Mouse (Mus musculus): ENCODE measurements around the gene Trnau1ap.
A peak's percentile ranks its signal among the peaks of the same experiment; 100 is the strongest.
"Not testable (repeated sequence)": the region's sequence is repeated elsewhere in the genome, so short reads cannot be mapped to it uniquely, and the experiment has no call there.

Gene Trnau1ap

DNA sequence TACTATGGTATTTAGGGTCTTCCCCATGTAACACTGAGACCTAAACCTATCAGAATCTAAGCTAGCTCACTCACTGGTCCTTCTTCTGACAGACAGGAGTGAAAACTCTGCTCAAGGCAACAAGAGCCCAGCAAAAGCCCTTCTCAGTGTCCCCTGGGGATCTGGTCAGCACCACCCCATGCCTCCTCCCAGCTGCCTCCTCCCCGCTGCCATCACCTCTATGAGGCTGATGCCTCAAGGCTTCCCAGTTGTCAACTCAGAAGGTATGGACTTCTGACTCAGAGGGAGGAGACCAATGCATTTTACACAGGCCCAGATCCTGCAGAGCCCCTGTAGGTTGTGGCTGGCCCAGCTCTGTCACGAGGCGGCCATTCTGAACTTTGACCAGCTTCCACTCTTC lies 12.1 kb upstream of the Trnau1ap start:
- DNase-seq: no peak

DNA sequence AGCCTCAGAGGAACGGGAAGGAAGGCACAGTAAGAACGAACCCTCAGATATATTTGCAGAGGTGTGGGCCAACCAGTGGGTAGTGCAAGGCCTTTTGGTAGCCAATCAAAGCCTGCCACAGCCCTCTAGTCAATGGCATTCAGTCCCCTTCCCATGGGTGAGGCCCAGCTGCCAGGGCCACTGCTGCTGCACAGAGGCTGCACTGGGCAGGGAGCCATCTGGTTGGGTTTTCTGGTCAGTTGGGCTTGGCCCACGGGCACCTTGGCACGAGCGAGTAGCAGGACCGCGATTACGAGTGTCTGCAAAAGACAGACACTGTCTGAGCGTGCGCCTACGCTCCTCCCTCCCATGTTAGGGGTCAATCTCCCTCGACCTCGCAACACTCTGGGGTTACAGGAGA lies 9.6 kb upstream of the Trnau1ap start:
- no peak for DNase-seq

- DNase-seq: no peak
Measured at GRCm38 (mm10) chr4:132332880-132333279, 3.5 kb upstream of the Trnau1ap start.

DNA sequence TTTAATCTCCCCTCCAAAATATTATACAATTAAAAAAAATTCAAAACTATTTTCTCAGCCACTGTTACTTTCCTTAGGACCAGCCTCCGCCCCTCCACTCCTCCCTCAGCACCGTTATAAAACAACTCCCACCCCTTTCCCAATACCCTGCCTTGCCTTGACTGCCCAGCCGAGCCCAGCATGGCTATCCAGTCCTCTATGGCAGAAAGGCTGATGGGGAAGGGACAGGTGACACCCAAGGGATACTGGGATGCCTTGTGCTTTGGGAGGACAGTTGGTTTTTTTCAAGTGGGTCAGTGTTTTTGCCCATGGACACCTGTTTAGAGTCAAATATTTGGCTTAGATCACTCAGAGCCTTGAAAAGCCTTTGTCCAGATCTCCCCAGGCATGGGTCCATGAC lies 2.6 kb upstream of the Trnau1ap start:
- no peak for DNase-seq

DNA sequence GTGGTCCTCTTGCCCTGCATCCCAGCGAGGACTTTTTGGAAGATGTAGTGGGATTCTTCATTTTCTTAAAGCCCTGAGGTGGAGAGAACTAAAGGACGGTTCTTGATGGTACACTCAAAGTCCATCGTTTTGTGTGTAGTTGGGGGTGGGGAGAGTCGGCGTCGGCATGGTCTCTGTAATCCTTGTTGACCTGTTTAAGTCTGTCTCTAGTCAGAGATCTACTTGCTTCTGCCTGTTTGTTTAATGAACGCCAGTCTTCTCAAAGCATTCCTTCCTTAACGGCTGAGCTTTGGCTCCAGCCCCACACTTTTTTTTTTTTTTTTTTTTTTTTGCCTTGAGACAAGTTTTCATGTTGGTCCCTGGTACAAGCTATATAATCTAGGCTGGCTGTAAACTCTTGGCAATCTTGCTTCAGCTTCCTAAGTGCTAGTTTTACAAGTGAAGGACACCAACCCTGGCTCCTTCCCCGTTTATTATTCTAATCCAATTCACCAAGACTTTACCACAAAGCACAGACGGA lies 557 bp upstream of the Trnau1ap start:
- DNase-seq: no peak

GRCm38 (mm10) chr4:132328391-132328982 lies 851 bp downstream of the Trnau1ap start:
- DNase-seq: no peak

DNA sequence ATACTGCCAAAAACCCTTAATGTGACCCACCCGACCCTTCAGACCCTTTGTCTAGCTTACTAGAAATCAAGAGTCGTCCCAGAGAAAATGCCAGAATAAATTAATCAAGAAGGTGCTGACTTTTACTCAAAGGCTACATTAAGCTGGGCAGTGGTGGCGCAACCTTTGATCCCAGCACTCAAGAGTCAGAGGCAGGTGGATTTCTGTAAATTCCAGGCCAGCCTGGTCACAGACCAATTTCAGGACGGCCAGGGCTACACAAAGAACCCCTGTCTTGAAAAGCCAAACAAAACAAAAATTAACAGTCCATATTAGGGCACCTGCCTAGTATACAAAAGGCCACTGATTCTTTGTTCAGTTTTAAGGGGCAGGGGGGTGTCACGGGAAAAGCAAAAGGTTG lies 2.9 kb downstream of the Trnau1ap start:
- no peak for DNase-seq

DNA sequence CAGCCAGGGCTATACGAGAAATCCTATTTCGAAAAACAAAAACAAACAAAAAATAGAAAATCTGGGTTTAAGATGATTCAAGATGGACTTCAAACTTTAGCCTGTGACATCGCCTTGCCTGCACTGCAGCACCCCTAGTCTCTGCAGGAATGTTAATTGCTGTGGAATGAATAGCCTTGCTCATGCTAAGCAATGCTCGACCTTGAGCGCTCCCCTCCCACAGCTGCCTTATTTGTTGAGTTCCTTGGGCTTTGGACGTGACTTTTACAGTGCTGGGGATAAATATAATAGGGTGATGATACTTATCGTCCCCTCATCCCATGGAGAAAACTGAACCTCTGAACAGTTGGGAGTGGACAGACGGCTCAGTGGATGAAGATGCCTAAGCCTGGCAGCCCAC lies 13.6 kb downstream of the Trnau1ap start:
- no peak for DNase-seq

DNA sequence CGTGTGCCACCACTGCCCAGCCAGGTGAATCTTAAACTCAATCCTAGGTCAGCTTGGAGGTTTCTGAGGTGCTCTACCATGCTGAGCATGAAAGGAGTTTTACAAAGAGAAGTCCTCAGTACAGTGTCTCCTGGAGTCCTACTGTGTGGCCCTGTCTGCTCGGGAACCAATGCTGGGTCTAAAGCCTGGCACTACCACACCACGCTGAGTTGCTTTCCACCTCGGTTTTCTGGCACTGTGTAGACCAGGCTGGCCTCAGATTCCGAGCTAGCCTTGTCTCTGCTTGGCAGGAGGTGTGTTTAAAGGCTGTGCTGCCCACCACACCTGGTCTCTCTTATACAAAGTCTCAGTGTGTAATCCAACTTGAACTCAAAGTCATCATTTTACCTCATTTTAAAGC lies 16.7 kb downstream of the Trnau1ap start:
- DNase-seq: no peak

GRCm38 (mm10) chr4:132311801-132312200 lies 17.5 kb downstream of the Trnau1ap start:
- DNase-seq: no peak

GRCm38 (mm10) chr4:132311209-132311608 lies 18.1 kb downstream of the Trnau1ap start:
- DNase-seq: no peak

GRCm38 (mm10) chr4:132309849-132310472 lies 19.4 kb downstream of the Trnau1ap start:
- peak; percentile 58 to 62 for DNase-seq

- peak in 1 of 2 experiments; percentile 15 for DNase-seq
Measured at GRCm38 (mm10) chr4:132309140-132309848, 20.0 kb downstream of the Trnau1ap start.

- peak; percentile 86 to 90 for DNase-seq
Measured at GRCm38 (mm10) chr4:132308437-132309139, 20.8 kb downstream of the Trnau1ap start.

DNA sequence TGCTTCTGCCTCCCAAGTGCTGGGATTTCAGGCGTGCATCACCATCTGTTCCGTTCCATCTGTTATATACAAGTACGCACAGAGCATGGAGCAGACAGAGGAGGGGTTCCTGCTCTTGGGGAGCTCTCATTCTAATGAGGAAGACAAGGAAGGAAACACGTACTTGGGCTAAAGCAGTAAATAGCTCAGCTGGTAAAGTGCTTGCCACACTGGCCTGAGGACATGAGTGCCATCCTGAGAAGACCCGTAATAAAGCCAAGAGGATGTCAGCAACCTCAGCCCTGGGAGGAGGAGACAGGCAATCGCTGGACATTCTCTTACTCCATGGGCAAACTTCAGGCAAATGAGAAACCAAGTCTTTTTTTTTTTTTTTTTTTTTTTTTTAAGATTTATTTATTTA lies 23.3 kb downstream of the Trnau1ap start:
- no peak for DNase-seq

DNA sequence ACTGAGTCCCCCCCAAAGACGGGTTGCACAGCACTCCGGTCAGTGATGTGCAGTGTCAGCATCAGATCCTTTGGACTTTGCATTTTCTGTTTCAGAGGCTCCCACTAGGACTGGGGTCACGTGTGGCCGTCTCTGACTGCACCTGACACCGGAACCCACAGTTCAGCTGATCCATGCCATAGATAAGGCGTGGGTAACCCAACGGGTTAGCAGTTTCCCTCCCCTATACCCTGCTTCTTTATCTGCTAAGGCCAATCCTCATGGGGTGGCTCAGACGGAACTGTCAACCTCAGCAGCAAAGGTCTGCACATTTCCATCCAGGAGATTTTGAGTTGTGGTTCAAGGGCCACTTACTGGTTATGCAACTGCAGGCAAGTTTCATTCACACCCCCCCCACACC lies 24.1 kb downstream of the Trnau1ap start:
- no peak for DNase-seq

DNA sequence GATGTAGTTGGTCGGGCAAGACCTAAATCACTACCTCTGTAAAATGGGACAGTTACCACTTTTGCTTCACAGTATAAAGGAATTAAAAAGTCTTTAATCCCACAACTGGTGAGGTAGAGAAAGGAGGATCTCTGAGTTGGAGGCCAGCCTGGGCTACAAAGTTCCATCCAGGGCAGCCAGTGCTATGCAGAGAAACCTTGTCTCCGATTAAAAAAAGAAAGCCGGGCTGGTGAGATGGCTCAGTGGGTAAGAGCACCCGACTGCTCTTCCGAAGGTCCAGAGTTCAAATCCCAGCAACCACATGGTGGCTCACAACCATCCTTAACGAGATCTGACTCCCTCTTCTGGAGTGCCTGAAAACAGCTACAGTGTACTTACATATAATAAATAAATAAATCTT lies 25.9 kb downstream of the Trnau1ap start:
- DNase-seq: not testable (repeated sequence)

DNA sequence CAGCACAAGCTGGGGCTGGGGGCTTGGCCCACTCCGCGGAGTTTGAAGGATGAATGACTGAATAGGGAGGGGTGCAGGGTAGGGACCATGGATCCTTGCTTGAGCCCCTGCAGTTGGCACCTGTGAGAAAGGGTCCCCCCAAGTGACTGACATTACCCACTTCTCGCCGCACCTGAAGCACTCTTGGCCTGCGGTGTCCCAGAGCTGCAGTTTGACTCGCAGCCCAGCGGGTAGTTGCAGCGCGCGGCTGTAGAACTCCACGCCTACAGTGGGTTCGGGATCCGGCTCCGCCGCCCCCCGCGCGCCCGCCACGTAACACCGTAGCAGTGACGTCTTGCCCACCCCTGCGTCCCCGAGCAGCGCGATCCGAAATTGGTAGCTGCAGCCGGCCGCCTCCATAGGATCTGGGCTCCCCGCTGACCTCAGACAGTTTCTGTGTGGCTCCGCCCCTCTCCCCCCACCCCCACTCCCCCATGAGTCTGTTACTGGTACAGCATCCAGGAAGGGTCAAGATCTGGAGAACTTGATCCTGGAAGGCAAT lies 26.3 kb downstream of the Trnau1ap start, which contains the start of gene Rab42:
Gene Rab42, minus strand, starts transcription at position 447 of the 541 bp plus-strand sequence.
- DNase-seq: peak; percentile 51 to 62

- no peak for DNase-seq
Measured at GRCm38 (mm10) chr4:132301965-132302938, 27.1 kb downstream of the Trnau1ap start.

DNA sequence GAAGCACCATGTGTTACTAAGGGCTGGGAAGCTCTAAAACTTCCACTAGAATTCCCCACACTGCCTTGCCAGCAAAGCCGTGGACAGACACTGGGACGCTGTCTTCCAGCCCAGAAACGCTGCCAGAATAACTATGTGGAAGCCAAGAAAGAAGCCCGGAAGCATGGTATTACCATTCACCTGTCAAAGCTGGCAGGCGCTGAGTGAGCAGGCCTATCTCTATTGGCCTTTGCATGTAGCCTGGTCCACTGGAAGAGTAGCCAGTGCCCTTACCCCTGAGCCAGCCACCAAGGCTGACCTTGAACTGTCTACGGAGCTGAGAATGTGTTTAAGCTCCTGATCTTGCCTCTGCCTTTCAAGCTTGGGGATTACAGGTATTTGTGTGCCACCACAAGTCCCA lies 27.9 kb downstream of the Trnau1ap start:
- no peak for DNase-seq

DNA sequence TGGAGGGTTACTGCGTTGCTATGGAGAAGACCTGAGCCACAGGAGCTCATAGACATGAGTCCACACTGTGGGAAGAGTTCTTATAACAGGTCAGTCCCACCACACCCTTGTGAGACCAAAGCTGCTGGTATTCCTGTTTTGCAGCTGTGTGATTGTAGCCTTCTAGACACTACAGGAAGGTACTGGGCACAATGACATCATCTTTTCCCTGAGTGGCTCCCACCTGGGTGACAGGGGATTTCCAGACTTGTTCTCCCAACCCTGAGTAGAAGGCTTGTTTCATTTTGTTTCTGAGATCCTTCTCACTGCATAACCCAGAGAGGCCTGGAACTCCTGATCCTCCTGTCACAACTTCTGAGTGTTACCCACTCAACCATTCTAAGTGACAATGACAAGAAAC lies 29.5 kb downstream of the Trnau1ap start:
- no peak for DNase-seq

All from thymus, postnatal 36 days (tissue).